Mouse (Mus musculus): Measurements from ENCODE around the gene Cacna1c.

Cacna1c gene

DNA sequence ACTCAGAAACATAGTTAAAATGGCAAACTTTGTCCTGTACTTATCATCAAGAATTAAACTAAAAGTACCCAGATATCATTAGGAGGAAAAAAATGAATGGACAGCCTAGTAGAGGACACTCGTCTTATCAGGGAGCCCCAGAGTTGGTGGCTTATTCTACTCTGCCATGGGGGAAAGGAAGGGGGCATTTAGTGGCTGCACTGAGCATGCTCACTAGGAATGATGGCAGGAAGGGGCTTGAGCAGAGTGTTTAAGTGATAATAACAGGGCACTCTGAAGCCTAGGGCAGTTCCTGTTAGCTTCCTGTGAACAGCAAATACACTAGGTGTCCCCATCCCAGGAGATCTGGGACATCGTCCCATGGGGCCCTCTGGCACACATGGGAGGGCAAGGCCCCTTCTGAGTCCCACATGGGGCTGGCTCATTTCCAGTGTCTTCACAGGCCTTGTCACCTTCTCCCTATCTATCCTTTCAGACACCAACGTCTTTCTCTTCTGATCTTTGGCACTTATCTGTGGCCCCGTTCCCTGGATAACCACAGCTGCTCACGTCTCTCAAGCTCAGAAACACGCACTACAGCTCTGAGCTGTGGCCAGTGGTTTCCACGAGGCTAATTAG lies 437.8 kb downstream of the Cacna1c start:
- in situ Hi-C loops (cut with MboI, MseI) = no loop called here

DNA sequence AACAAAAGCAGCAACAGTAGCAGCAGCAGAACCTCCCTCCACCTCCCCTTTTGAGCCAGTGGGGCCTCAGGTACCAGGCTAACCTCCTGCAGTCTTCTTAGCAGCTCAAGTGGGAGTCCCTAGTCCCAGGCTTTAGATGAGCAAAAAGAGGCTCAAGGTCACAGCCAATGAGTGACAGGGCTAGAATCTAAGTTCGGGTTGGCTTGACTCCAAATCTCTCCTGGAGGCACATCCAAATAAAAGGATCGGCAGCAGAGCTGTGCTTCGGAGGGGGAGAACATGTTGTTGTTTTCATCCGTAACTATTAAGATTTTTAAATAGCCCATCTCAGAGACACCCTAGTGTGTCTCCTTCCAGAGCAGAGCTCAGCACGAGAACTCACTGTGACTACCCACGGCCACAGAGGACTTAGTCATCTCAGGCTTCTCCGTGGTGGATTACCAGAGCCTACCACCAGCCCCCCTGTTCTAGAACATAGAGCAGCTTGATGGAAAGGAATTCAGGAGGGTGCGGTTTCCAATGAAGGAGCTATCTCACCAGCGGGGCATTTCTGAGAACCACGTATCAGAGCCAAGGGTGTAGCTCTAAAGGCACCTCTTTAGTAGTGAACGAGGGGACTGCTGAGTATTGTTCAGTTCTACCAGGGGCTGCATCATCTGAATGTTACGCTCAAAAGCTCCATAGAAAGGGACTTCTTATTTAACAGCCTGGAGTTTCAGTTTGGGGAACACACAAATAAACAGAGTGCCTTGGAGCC lies 438.5 kb downstream of the Cacna1c start:
- in situ Hi-C loops (cut with MboI, MseI) = no loop called here

DNA sequence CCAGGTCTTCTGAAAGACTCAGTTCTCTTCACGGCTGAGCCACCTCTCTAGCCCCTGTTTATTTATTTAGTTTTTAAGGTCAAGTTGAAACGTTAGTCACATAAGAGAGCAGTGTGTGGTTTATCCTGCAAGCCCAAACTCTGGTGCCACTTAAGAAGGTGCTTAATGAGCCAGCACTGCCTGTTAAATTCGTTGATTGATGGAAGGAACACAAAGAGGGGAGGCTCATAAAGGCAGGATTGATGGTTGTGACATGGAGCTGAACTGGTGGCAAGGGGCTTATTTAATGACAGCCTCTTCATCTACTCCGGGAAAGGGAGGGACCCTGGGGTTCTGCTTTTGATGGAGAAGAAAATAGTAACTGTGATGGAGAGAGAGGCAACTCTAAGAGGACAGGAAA lies 439.7 kb downstream of the Cacna1c start:
- in situ Hi-C loops (cut with MboI, MseI) = no loop called here

- in situ Hi-C loops (cut with MboI, MseI) = no loop called here
Observed at GRCm38 (mm10) chr6:118755768-118756167, 440.4 kb downstream of the Cacna1c start.

GRCm38 (mm10) chr6:118754439-118754838 lies 441.8 kb downstream of the Cacna1c start:
- in situ Hi-C loops (cut with MboI, MseI) = no loop called here

DNA sequence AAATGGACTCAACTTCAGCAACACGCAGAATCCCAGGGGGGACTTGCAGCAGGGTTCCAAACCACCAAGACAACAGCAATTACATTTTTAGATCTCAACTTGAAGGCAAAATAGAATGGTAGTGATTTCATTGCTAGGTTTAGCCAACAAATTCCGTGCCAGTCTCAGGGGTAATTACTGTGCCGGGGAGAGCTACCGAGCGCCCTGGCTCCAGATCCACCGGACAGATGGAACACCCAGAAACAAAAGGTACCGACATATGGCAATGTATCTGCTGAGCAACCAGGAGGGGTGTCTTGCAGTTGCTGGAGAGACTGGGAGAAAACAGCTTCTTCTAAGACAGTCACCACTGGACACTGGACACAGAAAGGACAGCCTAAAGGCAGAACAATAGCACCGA lies 442.4 kb downstream of the Cacna1c start:
- in situ Hi-C loops (cut with MboI, MseI) = no loop called here

GRCm38 (mm10) chr6:118753064-118753463 lies 443.2 kb downstream of the Cacna1c start:
- in situ Hi-C loops (cut with MboI, MseI) = no loop called here

- in situ Hi-C loops (cut with MboI, MseI) = no loop called here
Observed at GRCm38 (mm10) chr6:118749285-118749684, 446.9 kb downstream of the Cacna1c start.

DNA sequence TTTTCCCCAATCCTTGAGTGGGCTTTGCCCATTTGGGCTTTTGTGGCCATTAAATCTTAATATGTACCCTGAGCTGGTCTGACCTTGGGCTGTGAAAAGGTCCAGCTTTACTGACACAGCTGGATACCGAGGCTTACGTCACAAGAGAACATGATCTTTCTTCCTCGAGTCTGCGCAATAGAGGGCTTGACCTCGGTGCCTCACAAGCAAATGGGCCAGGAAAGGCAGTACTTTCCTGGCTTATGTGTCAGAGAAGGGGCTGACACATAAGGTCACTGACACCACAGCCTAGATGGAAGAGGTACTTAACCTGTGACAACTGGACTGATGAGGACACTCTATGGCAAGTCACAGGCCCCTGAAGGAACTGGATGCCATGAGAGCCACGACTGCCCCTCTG lies 453.5 kb downstream of the Cacna1c start:
- in situ Hi-C loops (cut with MboI, MseI) = no loop called here

- in situ Hi-C loops (cut with MboI, MseI) = no loop called here
Observed at GRCm38 (mm10) chr6:118741841-118742240, 454.4 kb downstream of the Cacna1c start.

GRCm38 (mm10) chr6:118739961-118740599 lies 456.1 kb downstream of the Cacna1c start:
- in situ Hi-C loops (cut with MboI, MseI) = no loop called here

- in situ Hi-C loops (cut with MboI, MseI) = no loop called here
Observed at GRCm38 (mm10) chr6:118739344-118739743, 456.9 kb downstream of the Cacna1c start.

GRCm38 (mm10) chr6:118738656-118739055 lies 457.6 kb downstream of the Cacna1c start:
- in situ Hi-C loops (cut with MboI, MseI) = no loop called here

DNA sequence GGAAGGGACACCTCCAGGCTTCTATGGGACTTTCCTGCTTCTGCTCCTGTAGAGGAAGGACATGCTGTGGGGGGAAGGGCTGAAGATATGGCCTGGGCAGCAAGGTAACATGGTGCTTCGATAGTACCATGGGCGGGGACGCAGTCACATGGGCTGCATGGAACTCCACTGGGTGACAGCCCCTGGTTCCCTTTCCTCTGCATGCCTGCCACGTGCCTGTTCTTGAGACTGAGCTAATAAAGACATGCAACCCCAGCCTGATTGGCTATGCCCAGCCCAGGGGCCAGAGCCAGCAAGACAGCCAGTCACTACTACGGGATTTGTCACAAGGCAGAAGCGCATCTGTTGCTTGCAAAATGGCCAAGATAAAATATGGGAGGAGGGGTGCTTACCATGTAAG lies 459.1 kb downstream of the Cacna1c start:
- in situ Hi-C loops (cut with MboI, MseI) = no loop called here

- in situ Hi-C loops (cut with MboI, MseI) = no loop called here
Observed at GRCm38 (mm10) chr6:118736491-118736890, 459.7 kb downstream of the Cacna1c start.

DNA sequence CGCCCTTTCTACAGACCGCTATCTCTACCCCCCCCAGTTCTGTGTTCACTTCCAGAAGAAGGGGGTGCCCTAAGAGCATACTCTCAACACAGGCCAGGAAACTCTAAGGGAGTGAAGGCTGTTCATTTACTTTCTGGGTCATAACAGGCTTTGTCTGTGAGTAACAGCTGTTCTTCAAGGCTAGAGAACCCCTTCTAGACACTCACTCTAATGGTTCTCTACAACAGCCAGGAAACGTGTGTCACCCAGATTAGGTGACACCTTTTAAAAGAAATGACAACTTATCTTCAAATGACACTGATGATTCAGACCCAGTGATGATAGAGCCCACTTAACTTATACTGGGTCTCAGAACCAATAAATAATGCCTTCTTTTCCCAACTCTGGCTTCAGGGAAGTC lies 461.1 kb downstream of the Cacna1c start:
- in situ Hi-C loops (cut with MboI, MseI) = no loop called here

DNA sequence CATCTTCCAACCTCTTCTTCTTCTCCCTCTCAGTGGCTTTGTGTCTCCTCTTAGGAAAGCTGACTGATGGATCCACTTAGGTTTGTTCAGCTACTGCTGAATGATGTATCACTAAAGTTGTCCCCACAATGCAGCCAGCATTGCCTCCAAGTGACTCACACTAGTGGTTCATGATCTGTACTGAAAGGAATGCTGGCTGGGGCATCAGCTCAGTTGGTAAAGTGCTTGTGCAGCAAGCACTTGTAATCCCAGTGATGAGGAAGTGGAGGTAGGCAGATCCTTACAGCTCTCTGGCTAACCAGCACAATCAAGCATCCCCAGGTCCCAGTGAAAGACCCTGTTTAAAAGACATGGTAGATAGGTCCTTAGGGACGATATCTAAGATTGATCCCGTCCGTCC lies 464.3 kb downstream of the Cacna1c start:
- in situ Hi-C loops (cut with MboI, MseI) = no loop called here

DNA sequence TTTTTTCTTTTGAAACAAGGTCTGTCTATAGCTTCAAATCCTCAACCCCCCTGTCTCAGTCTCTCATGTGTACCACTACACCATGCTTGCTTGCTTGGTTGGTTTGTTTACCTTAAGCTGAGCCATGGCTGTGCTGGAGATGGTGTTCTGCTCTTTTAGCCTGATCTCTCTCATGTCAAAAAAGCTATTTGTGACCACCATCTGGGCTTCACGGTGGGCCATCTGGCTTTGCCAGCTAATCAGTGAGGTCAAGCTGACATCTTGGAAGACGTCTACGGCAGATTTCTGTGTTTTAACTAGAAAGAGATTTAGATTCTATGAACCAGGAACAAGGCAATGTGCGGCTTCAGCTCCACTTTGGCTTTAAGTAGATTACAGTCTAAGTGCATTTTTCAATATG lies 471.3 kb downstream of the Cacna1c start:
- in situ Hi-C loops (cut with MboI, MseI) = loop anchor here (10.0 kb wide), 1 partner anchor 400 kb away; no protein-coding TSS in a partner anchor

DNA sequence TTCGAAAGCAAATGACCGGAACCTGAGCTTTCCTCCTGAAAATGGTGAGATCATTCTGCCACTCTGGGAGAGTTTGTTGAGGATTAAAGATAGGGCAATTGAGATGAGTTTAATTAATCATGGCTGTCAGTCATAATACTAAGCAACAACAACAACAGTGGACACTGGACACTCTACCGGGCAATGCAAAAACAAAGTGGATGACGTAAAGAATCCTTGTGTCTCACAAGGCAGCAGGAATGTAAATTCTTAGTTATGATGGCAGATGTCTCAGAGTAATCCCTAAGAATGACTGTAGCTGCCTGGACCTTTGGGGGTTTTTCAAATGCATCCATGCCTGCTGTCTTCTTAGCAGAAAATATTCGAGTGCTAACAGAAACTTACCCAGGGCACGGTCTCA lies 471.8 kb downstream of the Cacna1c start:
- in situ Hi-C loops (cut with MboI, MseI) = loop anchor here (10.0 kb wide), 1 partner anchor 400 kb away; no protein-coding TSS in a partner anchor

- in situ Hi-C loops (cut with MboI, MseI) = loop anchor here (10.0 kb wide), 1 partner anchor 402 kb away; no protein-coding TSS in a partner anchor
Observed at GRCm38 (mm10) chr6:118722336-118722735, 473.9 kb downstream of the Cacna1c start.

GRCm38 (mm10) chr6:118719486-118719885 lies 476.7 kb downstream of the Cacna1c start:
- in situ Hi-C loops (cut with MboI, MseI) = no loop called here

GRCm38 (mm10) chr6:118713286-118713685 lies 482.9 kb downstream of the Cacna1c start:
- in situ Hi-C loops (cut with MboI, MseI) = no loop called here

Measured in T-helper 1 cell (primary cell).